In genomic region chr1:126535527-126535926, GRCm38 (mm10) we compare ENCODE assay signal across 31 mouse cellular contexts.
DNase-seq lines count a peak whose midpoint lies in the region; ATAC-seq and TF ChIP-seq lines count a peak whose summit lies in the region.
"Had no signal": no experiment of that assay in that cellular context is flagged by ENCODE, and none has a peak within 500 bp of the region (broad histone marks: within the 10 kb centered on the region; RNA-seq: fewer than 3 reads in every experiment).

No protein-coding gene starts in this region.

- no peak overlapping the region for H3K27ac ChIP-seq in embryonic facial prominence, embryonic 14.5 days (replicated peaks; ENCODE audit: low read depth, low read length)
- no peak overlapping the region for H3K27ac ChIP-seq in embryonic facial prominence, embryonic 10.5 days (replicated peaks)
- peak overlapping the region; percentile 25; the same call in 1 of the 2 replicates for H3K27ac ChIP-seq in embryonic fibroblast, embryonic 13.5 days (ENCODE audit: insufficient read depth, low read length)
- H3K27ac ChIP-seq: embryonic facial prominence, embryonic 15.5 days; forebrain, embryonic 10.5 days; forebrain, embryonic 13.5 days; heart, adult 2 months; heart, embryonic 10.5 days; heart, embryonic 13.5 days; hindbrain, embryonic 10.5 days; intestine, embryonic 15.5 days had no signal

- no peak overlapping the region for H3K4me2 ChIP-seq in embryonic facial prominence, embryonic 14.5 days (ENCODE audit: low read depth, low read length)
- H3K4me2 ChIP-seq: embryonic facial prominence, embryonic 15.5 days; forebrain, embryonic 13.5 days; heart, embryonic 13.5 days; hindbrain, embryonic 13.5 days; intestine, embryonic 15.5 days had no signal

- no peak for ATAC-seq in embryonic facial prominence, embryonic 14.5 days (ENCODE audit: low read depth)
- ATAC-seq: CD4-positive, CD25-positive, alpha-beta regulatory T cell, adult 4 months; forebrain, embryonic 13.5 days; forebrain, embryonic 16.5 days; hindbrain, embryonic 16.5 days; intestine, embryonic 15.5 days had no signal

- H3K9ac ChIP-seq in embryonic facial prominence, embryonic 14.5 days (ENCODE audit: low read depth, low read length): no peak overlapping the region
- H3K9ac ChIP-seq: embryonic facial prominence, embryonic 15.5 days; forebrain, embryonic 13.5 days; heart, embryonic 13.5 days; hindbrain, embryonic 13.5 days; intestine, embryonic 15.5 days had no signal

- no peaks in the 10 kb centered on the region for H3K36me3 ChIP-seq in embryonic facial prominence, embryonic 14.5 days (ENCODE audit: control insufficient read depth, insufficient read depth, low read length)
- no peaks in the 10 kb centered on the region for H3K36me3 ChIP-seq in embryonic facial prominence, embryonic 10.5 days (replicated peaks)
- H3K36me3 ChIP-seq: embryonic facial prominence, embryonic 15.5 days; forebrain, embryonic 10.5 days; heart, embryonic 10.5 days; heart, embryonic 13.5 days; hindbrain, embryonic 10.5 days; hindbrain, embryonic 13.5 days; intestine, embryonic 15.5 days had no signal

- no peaks in the 10 kb centered on the region for H3K9me3 ChIP-seq in embryonic facial prominence, embryonic 14.5 days (ENCODE audit: control insufficient read depth, low read length)
- H3K9me3 ChIP-seq in embryonic facial prominence, embryonic 10.5 days: no peaks in the 10 kb centered on the region
- H3K9me3 ChIP-seq: embryonic facial prominence, embryonic 15.5 days; forebrain, embryonic 10.5 days; forebrain, embryonic 13.5 days; heart, embryonic 10.5 days; heart, embryonic 13.5 days; hindbrain, embryonic 10.5 days; hindbrain, embryonic 13.5 days; intestine, embryonic 15.5 days had no signal

- peaks cover 6% of the 10 kb centered on the region; the same call in 1 of the 2 replicates for H3K4me1 ChIP-seq in embryonic facial prominence, embryonic 14.5 days (ENCODE audit: control insufficient read depth, insufficient read depth, low read length)
- no peaks in the 10 kb centered on the region for H3K4me1 ChIP-seq in embryonic facial prominence, embryonic 10.5 days
- H3K4me1 ChIP-seq in embryonic fibroblast, embryonic 13.5 days (ENCODE audit: control insufficient read depth, insufficient read depth, low read length): no peaks in the 10 kb centered on the region
- H3K4me1 ChIP-seq: embryonic facial prominence, embryonic 15.5 days; forebrain, embryonic 10.5 days; heart, embryonic 10.5 days; heart, embryonic 13.5 days; hindbrain, embryonic 10.5 days; hindbrain, embryonic 13.5 days; intestine, embryonic 15.5 days had no signal

- no peak overlapping the region for H3K4me3 ChIP-seq in embryonic facial prominence, embryonic 14.5 days (ENCODE audit: low read depth, low read length)
- no peak overlapping the region for H3K4me3 ChIP-seq in embryonic facial prominence, embryonic 10.5 days
- H3K4me3 ChIP-seq in embryonic fibroblast, embryonic 13.5 days (ENCODE audit: insufficient read depth, low read length): no peak overlapping the region
- H3K4me3 ChIP-seq: embryonic facial prominence, embryonic 15.5 days; erythroblast, embryonic 14.5 days; forebrain, embryonic 10.5 days; forebrain, embryonic 13.5 days; heart, adult 2 months; heart, embryonic 10.5 days; heart, embryonic 13.5 days; hindbrain, embryonic 10.5 days; hindbrain, embryonic 13.5 days; intestine, embryonic 15.5 days had no signal

- TF ChIP-seq POLR2A in embryonic fibroblast, embryonic 13.5 days (IDR thresholded peaks at IDR 0.05; ENCODE audit: low read depth, low read length): no peak

- TF ChIP-seq CTCF in embryonic fibroblast, embryonic 13.5 days (IDR thresholded peaks at IDR 0.05; ENCODE audit: borderline replicate concordance, insufficient read depth, low read length): no peak

- 21% methylated on average over 1 of the region's 1 CpGs for WGBS in embryonic facial prominence, embryonic 14.5 days
- WGBS in embryonic facial prominence, embryonic 10.5 days: 82% methylated on average over 1 of the region's 1 CpGs

- peak; percentile 45 for DNase-seq in embryonic facial prominence, embryonic 14.5 days (ENCODE audit: low spot score)
- no peak for DNase-seq in embryonic facial prominence, embryonic 10.5 days (ENCODE audit: low spot score)
- DNase-seq in NIH3T3 (ENCODE audit: low read depth) (peak; percentile 23), adipocyte (ENCODE audit: low spot score) (no peak)
- no peak for DNase-seq in adrenal gland, postnatal 14 days
- DNase-seq: adrenal gland, adult 2 months; adrenal gland, postnatal 25 days; cerebellum, adult 11 months; cerebellum, adult 2 months; cerebellum, adult 9-11 months; cerebellum, postnatal 25 days; embryo, embryonic 11 days; gastrocnemius, postnatal 10 days; gastrocnemius, postnatal 36 days; heart, adult 2 months; heart, postnatal 14 days; kidney, adult 11 months; kidney, adult 8-10 months had no signal

- H3K27me3 ChIP-seq in embryonic facial prominence, embryonic 14.5 days (replicated peaks; ENCODE audit: control insufficient read depth, insufficient read depth, low read length): no peaks in the 10 kb centered on the region
- no peaks in the 10 kb centered on the region for H3K27me3 ChIP-seq in embryonic facial prominence, embryonic 10.5 days (replicated peaks; ENCODE audit: low read depth, poor library complexity, severe bottlenecking)
- H3K27me3 ChIP-seq: forebrain, embryonic 13.5 days; heart, embryonic 13.5 days; hindbrain, embryonic 13.5 days; intestine, embryonic 15.5 days had no signal

Comparison
In these comparisons a context has a peak if more than half of its experiments do, and no peak if none do; other contexts are left out.
1. DNase-seq: peak in embryonic facial prominence, embryonic 14.5 days (single experiment) and NIH3T3 (single experiment); none in embryonic facial prominence, embryonic 10.5 days (single experiment), adipocyte (single experiment) and adrenal gland, postnatal 14 days (single experiment).